Mouse (Mus musculus) lung, postnatal 4 days (tissue): Measurements from ENCODE around the gene Col13a1.

Experiments
- DNase-seq, 2 experiments: peaks; one replicate each; pipeline ENCODE4 v3.0.0; 2021

The Col13a1 gene

DNA sequence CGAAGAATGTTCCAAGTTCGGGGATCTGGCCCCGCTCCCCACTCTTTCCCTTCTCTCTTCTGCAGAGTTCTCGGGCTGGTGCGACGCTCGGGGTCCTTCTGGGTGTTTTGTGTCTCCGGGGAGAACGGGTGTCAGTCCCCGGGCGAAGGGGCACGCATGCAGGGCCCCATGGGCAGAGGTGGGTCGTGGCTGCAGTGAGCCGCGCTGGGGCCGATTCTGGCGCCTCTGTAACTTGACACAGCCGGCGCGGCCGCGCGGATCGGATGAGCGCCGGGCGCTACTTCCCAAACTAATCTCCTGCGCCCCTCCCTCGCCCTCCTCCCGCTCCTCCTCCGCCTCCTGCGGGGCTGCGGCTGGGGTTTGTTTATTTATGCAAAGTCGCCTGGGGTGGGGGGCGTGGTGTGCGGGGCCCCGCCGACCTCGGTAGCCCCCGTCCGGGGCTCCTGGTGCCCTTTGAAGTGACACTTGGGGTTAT lies at the start of gene Col13a1:
TSS of gene Col13a1 (minus strand) at position 243 of the 475 bp plus-strand sequence.
- peak; percentile 46 to 68 for DNase-seq

DNA sequence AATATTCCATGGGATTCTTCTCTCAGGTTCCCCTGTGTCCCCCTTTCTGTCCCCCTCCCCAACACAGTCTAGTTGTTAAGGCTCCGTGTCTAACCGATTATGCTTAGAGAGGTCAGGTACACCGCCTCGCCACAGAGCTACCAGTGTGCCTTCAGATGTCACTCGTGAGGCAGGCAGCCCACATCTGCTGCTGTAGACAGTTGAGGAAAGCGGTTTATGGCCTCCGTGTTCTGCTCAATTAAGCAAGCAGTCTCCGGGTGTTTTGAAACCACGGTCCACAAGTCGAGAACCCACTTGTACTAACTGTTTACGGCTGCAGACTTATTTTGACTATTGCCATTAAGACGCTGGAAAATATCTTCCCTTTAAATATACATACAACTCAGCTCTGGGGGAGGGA lies 48.8 kb upstream of the Col13a1 start:
- no peak for DNase-seq

DNA sequence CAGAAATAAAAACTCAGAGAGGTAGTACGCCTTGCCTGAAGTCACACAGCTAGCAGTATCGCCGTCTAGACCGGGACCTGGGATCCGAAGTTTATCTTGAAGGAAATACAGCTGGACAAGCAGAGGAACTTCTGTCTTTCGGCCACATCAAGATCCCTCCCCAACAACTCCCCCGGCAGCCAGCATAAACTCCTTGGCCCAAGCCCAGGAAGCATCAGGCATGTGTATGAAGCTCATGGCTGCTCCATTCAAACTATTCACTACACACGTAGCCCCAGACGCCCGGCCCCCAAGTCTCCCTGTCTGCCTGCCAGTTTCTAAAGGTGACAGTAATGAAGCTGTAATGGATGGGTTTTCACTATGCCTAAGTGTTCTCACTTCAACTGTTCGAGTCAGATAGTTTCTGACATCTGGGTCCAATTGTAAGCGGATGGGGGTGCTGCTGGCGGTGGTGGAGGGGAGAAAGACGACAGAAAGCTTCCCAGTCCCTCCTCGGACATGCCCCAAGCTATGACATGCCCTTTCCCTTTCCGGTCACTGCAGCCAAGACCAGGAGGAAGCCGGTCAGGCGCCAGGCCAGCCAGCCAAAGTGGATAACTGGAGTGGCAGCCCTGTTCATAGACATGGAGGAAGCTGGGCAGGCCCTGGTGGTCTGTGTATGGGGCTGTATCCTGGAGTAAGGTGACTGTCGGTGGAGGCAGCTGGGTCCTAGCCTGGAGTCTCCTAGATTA lies 45.1 kb upstream of the Col13a1 start:
- DNase-seq = peak; percentile 79 to 87

DNA sequence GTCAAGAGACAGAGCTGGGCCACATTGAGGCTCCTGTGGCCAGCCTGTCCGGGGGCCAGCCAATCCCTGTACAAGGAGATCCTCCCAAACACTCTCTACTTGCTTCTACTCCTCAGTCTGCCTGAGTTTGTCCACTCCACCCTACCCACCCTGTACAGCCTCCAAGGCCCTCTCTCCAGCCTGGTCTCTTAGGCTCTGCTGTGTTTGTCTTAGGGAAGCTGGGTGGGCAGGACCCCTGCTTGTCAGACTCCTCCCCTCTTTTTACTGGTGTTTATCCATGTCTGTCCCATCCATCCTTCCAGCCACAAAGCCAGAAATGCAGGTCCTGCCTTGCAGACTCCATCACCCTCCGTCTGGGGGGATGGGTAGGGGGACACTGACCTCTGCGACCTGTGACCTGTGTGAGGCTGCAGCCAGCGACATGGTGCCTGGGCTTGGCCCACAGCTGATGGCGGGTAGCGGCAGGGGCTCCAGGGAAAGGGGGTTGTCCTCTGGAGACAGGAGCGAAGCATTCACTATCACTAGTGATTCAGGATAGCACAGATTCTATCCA lies 41.2 kb upstream of the Col13a1 start:
- no peak for DNase-seq

DNA sequence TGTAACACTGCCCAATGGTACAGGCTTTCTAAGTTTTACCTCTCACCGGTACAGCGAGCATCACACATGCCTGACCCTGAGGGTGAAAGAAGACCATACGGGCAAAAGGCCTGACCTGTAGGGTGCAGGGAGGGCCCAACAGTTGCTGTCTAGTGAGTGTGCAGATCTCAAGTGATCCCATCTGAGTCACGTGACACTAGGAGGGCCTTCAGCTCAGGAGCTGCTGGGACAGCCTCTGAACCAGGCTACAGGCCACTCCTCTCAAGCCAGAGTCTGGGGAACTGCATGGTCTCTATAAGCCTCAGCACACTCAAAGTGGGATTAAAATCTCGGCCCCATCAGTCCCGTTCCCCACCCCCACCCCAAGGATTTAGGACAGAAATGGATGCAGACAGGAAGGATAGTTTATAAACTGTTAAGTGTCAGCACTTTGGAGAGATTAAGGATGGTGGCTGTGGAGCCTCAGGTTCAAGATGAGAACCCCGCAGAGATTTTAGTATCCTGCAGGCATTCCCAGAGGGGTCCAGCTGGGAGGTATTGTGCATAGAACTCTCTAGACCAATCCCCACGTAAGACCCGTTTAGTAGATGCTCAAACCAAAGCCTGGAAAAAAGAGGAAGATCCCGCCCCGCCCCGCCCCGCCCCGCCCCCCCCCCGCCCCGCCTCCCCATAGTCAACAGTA lies 40.6 kb upstream of the Col13a1 start:
- DNase-seq = no peak

DNA sequence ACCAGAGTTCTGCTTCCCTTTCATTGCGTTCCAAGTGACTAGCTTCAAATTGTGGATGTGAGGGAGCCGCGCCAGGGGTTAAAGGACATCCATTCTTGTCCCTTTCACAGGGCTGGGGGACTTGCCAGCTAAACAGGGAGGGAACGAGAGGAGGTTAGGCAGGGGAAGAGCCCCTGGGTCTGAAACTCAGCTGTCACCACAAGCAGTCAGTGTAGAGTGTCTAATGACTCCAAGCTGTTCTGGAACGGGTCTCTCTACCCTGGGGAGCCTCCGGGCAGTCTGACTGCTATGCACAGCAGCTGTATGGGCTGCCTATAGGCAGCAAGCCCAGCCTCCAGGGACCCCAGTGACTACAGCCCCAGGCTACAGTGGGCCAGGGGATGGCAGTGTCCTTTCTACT lies 38.0 kb upstream of the Col13a1 start:
- DNase-seq = peak; percentile 43 to 82

DNA sequence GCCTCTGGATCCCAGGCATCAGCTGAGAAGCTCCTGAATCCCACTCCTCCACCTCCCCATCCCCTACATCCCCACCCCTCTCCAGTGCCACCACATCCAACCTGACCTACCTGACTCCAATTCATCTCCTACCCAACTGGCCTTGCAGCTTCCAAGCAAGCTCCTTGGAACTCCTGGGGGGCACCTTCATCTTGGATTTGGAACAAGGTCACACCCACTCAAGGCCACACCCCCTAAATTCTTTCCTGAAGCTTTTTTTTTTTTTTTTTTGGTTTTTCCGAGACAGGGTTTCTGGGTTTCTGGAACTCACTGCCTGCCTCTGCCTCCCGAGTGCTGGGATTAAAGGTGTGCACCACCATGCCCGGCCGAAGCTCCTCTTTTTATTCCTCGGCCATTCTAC lies 34.3 kb upstream of the Col13a1 start:
- DNase-seq = no peak

DNA sequence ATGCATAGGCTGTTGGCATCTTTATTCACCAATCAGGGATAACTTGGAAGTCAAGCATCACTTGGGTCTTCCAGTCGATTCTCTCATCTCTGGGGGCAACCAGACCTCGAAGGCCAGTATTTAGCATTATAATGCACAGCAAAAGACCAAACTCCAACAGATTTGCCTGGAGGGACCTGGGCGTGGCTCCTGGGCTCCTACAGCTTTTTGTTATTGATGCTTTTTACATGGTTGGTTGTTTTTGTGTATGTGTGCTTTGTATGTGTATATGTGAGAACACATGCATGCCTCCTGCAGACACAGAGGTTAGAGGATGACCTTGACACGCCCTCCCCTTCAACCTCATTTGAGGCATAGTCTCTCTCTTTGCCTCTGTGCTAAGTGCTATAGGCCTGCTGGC lies 33.5 kb upstream of the Col13a1 start:
- no peak for DNase-seq

DNA sequence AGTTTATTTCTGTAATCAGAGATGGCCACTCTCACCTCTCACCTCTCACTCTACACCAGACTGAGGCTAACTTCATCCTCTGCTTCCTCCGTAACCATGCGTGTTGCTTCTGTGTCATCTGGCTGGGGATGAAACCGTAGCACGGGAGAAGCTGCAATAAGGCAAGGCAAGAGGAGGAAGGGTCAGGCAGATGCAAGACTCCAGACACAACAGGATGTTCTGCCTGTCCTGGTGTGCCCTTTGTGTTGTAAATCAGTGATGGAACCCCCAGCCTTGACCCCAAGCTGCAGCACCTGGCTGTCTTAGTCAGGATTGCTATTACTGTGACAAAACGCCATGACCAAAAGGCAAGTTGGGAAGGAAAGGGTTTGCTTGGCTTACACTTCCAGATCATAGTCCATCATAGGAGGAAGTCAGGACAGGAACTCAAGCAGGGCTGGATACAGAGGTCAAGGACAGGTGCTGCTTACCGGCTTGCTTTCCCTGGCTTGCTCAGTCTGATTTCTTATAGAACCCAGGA lies 31.1 kb upstream of the Col13a1 start:
- no peak for DNase-seq

DNA sequence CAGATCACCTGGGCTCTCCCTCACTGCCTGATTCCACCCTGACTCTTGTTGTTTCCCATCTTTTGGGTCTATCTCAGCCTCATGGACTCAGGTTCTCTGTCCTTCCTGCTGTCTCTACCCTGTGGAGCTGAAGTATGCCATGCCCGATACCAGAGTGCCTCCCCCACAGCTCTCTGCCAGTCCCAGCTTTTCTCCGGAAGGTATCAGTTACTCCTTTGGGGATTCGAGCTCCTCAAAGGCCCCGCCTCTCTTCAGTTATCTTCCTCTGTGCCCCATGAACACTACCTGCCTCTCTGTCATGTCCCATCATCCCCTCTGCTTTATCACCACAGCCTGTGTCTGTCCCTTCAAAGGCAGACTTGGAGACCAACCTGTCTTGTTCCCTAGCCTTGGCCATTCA lies 29.1 kb upstream of the Col13a1 start:
- DNase-seq = no peak

DNA sequence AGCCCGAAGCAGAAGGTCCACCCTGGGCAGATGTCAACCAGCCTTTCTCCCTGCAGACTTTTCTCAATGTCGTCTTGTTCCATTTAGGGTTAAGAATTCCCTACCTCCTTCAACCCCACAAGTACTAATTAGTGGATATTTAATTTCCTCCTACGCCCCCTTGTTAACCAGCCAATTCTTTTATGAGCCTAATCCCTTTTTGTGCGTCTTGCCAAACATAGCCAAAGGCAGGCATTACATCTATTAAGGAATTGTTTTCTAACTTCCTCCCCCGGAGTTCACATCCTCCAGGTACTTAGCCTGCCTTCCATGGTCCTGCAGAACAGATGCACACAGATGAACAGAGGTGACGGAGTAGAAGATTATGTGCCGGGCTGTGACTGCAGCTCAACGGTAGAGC lies 27.5 kb upstream of the Col13a1 start:
- DNase-seq = no peak

DNA sequence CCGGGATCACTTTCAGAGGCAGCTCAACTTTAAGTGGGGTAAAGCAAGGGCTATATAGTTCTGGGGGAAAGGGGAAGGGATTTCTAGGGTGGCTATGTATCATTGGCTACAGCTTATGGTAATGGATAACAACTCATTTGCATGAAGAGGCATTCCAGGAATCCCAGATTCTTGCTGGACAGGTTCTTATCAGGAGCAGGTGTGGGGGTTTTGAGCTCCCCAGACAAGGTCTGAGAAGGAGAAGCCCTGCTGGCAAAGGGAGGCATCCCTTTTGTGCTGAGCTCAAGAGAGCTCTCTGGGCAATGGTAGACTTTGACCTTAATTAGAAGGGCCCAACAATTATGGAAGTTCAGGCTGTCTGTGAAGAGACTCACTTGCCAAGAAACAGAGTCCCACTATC lies 21.3 kb upstream of the Col13a1 start:
- no peak for DNase-seq

DNA sequence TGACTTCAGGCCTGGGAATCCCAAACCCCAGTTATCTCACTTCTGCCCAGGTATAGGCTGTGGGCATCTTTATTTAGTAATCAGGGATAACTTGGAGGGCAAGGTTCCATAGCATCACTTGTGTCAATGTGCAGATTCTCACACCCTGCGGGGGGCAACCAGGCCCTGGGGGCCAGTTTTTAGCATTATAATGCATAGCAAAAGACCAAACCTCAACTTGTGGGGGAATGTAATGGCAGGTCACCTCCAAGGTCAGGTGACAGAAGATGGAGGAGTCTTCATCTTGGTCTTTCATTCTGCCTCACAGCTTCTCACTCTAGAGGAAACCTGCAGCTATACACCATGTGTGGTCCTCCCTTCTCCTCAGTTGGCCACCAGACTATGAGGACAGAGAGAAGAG lies 20.9 kb upstream of the Col13a1 start:
- no peak for DNase-seq

DNA sequence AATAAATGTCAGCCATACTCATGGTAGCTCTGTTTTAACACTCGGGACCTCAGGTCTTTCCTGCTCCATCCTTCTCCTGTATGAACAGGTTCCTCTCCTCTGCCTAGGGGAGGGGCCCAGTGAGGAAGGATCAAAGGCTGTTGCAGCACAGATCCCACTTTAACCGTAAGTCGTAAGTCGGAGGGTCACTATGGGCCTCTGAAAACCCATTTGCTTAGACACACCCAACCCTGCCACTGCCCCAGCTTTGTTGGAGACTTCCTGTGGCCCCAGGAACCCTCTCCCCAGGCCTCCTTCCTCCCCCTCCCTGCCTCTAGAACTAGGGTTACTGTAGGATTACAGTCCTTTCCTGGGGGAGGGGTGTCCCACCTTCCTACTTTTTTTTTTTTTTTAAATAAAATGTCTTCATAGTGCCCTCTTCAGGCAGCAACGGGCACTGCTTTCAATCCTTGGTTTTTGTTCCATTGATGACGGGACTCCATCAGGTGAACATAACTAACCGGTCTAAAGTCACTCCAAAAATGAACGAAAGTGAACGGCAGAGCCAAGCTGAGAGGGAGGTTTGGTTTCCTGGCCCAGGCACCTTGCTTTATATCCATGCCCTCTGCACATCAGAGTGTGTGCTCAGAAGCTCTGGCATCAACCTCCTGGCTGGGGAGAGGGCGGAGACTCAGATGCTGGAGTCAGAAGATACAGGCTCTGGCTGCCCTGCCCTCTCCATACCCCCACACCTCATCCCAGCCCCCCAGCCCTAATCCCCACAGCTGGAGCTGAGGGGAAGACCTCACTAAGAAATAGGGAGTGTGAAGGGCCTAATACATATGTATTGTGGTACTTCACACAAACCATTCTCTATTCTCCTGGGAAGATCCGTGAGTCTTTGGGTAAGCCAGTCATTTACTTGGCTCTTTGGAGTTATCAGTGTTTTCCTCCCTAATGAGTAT lies 12.8 kb upstream of the Col13a1 start:
- no peak for DNase-seq

DNA sequence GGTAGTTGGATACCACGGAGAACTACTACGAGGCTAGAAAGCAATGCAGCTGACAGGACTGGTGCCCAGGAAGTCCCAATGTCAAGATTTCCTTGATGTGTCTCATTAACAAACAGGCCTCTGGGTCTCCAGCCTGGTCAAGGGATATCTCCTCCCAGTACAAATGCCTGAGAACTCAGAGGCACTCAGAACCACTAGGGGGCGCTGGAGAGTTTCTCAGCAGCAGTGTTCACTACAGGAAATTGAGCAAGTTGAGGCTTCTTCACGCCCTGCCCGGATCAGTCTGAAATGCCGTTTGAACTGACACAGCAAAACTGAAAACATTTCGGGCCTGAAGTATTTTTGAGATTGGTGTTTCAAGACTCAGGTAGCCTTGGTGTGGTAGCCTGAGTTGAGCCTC lies 1.5 kb upstream of the Col13a1 start:
- peak; percentile 86 to 92 for DNase-seq

DNA sequence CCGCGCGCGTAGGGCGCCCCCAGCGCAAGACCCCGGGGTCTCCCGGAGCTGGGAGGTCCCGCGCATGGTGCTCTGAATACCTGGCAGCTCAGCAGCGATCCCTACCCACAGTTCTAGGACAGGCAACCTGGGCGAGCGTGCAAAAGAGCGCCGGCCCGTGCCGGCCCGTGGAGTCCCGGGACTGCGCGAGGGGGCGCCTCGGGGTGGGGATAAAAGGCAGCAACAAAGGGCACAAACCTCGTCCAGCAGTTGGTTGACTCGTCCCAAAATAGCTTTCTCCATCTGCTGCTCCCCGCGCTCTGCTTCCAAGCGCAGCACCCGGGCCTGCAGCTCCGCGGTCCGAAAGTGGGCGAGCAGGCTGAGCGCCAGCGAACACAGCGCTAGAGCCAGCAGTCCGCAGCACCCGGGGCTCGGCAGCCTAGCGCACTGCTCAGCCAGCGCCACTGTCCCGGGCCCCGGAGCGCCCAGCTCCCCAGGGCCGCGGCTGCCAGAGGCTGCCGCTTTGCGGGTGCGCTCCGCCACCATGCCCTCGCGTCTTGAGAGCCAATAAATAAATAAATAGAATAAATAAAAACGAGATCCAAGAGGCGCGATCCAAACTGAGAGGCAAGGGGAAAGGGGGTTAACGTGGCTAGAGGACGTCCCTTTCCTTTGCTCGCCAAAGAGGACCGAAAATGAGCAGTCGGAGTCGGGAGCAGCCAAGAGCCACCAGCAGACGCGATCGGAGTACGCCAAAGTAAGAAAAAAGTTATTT lies 619 bp downstream of the Col13a1 start:
- peak; percentile 41 to 67 for DNase-seq

DNA sequence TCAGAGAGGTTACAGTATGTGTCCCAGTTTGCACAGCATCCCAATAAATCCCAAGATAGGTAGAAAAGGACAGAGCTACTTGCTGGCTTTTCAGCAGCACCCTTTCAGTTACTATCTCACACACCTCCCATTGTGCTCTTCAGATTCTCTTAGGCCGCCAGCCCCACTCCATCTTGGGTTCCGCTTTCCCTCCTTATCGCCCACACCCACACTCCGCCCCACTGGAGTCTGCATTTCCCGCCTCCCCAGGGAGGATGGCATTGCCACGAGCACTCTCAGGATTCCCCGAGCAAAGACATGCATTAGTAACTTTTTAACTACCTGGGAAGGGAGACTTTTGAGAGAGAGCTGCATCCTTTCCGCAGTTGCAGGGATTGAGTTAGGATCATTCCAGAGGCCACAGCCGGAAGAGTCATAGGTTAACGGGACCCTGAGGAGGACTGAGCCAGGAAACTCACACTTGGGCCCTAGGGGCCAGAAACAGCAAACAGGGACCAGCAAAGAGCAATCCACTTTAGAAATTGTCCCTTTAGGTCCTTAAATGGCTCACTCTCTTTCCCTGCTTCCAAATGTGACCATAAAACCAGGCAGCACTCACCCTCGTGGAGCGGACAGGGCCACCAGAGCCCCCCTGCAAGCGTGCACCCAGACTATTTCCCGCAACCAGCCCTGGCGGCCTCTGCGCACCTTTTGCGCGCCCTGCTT lies 1.4 kb downstream of the Col13a1 start:
- DNase-seq = no peak

DNA sequence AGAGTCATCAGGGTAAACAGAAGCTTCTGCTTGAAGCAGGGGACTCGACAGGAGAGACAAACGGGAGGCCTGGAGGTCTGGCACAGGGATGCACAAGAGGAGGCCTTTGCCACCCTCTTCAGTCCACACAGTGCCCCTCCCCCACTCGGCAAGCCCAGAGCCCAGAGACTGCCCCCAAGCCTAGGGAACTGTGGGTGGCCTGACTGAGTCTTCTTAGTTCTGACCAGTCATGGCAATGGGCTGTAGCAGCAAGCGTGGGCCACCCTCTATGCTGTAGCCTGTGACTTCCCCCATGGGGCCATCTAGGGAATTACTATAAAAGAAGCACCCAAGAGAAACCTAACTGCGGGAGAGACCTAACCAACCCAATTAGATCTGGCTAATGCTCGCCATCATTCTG lies 1.9 kb downstream of the Col13a1 start:
- peak; percentile 59 to 83 for DNase-seq

DNA sequence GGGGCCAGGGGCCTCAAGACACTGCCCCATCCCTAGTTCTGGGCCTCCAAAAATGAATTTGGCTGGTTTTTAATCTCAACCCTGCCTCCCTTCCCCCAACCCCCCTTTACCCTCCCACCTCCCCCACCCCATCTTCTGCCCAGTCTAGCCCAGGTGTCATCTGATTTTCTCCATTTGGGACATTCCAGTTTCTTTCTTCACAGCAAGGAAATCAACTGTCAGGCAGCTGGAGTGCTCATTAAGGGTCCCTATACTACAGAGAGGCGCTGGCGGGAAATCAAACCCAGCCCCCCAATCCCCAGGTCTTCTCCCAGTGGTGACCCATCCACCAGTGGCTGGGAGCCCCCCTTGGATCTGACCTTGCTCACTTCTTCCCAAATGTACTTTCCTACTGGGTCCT lies 4.3 kb downstream of the Col13a1 start:
- DNase-seq = peak; percentile 30 to 69

DNA sequence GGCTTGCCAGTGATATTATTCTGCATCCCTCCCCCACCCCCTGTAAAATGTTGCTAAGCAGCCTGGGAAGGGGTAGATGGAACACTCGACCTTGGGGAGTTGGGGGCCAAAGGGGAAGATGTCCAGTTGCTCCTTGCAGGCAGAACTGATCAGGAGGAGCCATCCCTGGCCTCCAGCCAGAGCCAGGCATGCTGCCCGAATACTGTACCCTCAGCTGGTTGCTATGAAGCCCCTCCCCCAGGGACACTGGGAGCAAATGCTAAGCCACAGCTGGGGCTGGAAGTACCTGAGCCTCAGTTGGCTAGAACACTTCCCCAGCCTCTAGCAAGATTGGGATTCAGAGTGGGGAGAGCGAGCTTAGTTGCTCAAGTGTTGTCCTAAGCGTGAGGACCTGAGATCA lies 6.9 kb downstream of the Col13a1 start:
- no peak for DNase-seq

DNA sequence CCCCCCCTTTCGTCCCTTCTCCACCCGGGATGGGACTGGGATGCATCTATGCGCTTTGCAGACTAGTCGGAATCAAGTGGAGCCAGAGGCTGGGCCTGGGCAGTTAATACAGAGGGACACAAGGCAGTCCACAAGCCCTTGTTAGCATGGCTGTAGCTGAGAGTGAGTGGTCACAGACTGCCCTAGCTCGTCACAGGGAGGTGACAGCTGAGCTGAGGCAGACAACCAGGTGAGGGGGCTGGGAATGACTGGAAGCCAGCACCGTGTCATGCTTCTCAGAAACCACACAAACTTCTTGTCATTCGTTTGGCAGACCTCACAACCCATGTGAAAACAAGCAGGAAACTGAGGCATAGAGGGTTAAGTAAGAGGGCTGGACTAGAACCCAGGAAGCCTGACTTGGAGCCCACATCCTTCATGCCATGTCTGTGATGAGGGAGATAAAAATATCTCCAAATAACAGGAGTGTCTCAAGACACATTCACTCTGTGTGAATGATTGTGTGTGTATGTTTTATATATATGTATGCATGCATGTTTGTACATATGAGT lies 10.8 kb downstream of the Col13a1 start:
- no peak for DNase-seq
